Mouse (Mus musculus) naive thymus-derived CD4-positive, alpha-beta T cell, adult 2 months (primary cell): ENCODE data around the gene Cldnd2.

ENCODE experiments used
- DNase-seq: peaks from one replicate; pipeline ENCODE4 v3.0.0-alpha.2; 2011; ENCODE audit warnings: low read depth

Gene Cldnd2

GRCm38 (mm10) chr7:43447801-43448200, 7.2 kb downstream of the Cldnd2 start:
- no peak for DNase-seq

- no peak for DNase-seq
Observed at GRCm38 (mm10) chr7:43448246-43448645, 7.7 kb downstream of the Cldnd2 start.

GRCm38 (mm10) chr7:43449811-43450210, 9.2 kb downstream of the Cldnd2 start:
- no peak for DNase-seq

GRCm38 (mm10) chr7:43451726-43452125, 11.1 kb downstream of the Cldnd2 start:
- DNase-seq: no peak

- DNase-seq: no peak
Observed at GRCm38 (mm10) chr7:43452609-43453008, 12.0 kb downstream of the Cldnd2 start.

- DNase-seq: no peak
Observed at GRCm38 (mm10) chr7:43453599-43454355, 13.2 kb downstream of the Cldnd2 start.

GRCm38 (mm10) chr7:43454371-43454770, 13.8 kb downstream of the Cldnd2 start:
- no peak for DNase-seq

- DNase-seq: no peak
Observed at GRCm38 (mm10) chr7:43462851-43463250, 22.3 kb downstream of the Cldnd2 start, which contains the start of gene Vsig10l. Vsig10l (plus strand) TSS chr7:43463151.

- DNase-seq: no peak
Observed at GRCm38 (mm10) chr7:43463976-43464375, 23.4 kb downstream of the Cldnd2 start.

- peak; percentile 43 for DNase-seq
Observed at GRCm38 (mm10) chr7:43464864-43465343, 24.3 kb downstream of the Cldnd2 start.

- peak; percentile 96 for DNase-seq
Observed at GRCm38 (mm10) chr7:43465344-43466098, 24.9 kb downstream of the Cldnd2 start.

- peak; percentile 88 for DNase-seq
Observed at GRCm38 (mm10) chr7:43466099-43466694, 25.6 kb downstream of the Cldnd2 start.

- peak; percentile 75 for DNase-seq
Observed at GRCm38 (mm10) chr7:43470373-43470772, 29.8 kb downstream of the Cldnd2 start.

- DNase-seq: peak; percentile 37
Observed at GRCm38 (mm10) chr7:43475706-43476105, 35.1 kb downstream of the Cldnd2 start.

- DNase-seq: no peak
Observed at GRCm38 (mm10) chr7:43476376-43476775, 35.8 kb downstream of the Cldnd2 start.

GRCm38 (mm10) chr7:43481191-43481590, 40.6 kb downstream of the Cldnd2 start:
- DNase-seq: no peak

GRCm38 (mm10) chr7:43482090-43482716, 41.6 kb downstream of the Cldnd2 start:
- DNase-seq: no peak

GRCm38 (mm10) chr7:43483236-43483635, 42.7 kb downstream of the Cldnd2 start:
- DNase-seq: no peak

GRCm38 (mm10) chr7:43488646-43489045, 48.1 kb downstream of the Cldnd2 start:
- no peak for DNase-seq

- DNase-seq: no peak
Observed at GRCm38 (mm10) chr7:43489631-43490125, 49.1 kb downstream of the Cldnd2 start, which contains the start of gene Iglon5. Iglon5 (minus strand) TSS chr7:43490075.

- DNase-seq: no peak
Observed at GRCm38 (mm10) chr7:43490182-43490584, 49.6 kb downstream of the Cldnd2 start.

- DNase-seq: no peak
Observed at GRCm38 (mm10) chr7:43490861-43491260, 50.3 kb downstream of the Cldnd2 start.
